ENCODE assay signal across 23 mouse cellular contexts in the genomic region with DNA sequence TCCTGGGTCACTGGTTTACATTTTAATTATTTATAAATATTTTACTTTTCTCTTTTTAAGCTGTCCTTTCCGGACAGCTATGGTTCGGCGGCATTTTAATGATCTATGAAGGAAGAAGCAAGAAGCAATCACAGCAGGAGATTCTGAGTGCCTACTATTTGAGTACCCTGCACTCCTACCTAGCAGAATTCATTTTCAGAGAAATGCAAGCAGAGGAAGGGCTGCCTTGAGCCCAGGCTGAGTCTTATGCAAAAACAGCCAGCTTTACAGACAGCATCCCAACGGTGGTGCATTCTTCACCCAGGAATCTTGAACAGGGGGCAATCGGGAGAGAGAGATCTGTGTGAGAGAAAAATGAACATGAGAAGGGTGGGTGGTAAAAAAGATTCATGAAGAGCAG.
"Had no signal": no experiment of that assay in that cellular context is flagged by ENCODE, and none has a peak within 500 bp of the region (broad histone marks: within the 10 kb centered on the region; RNA-seq: fewer than 3 reads in every experiment).

No protein-coding gene starts in this region.

- H3K9ac ChIP-seq: limb, embryonic 12.5 days; limb, embryonic 15.5 days; liver, embryonic 14.5 days; liver, postnatal 0 days; lung, embryonic 15.5 days; neural tube, embryonic 12.5 days; neural tube, embryonic 15.5 days had no signal

- ATAC-seq: intestine, embryonic 16.5 days; liver, postnatal 0 days had no signal

- DNase-seq: kidney, adult 18-20 months; kidney, adult 9 months; kidney, postnatal 14 days; kidney, postnatal 4 days; left cerebral cortex, postnatal 4 days; liver, postnatal 0 days; lung, postnatal 10 days; lung, postnatal 36 days; right cerebral cortex, adult 18-20 months; right cerebral cortex, postnatal 14 days; right cerebral cortex, postnatal 4 days; thymus, adult 2 months; thymus, postnatal 14 days; thymus, postnatal 4 days had no signal

- H3K27me3 ChIP-seq: limb, embryonic 12.5 days; limb, embryonic 15.5 days; lung, embryonic 15.5 days; neural tube, embryonic 12.5 days; neural tube, embryonic 15.5 days had no signal

- H3K4me3 ChIP-seq: limb, embryonic 12.5 days; limb, embryonic 15.5 days; lung, embryonic 15.5 days; neural tube, embryonic 12.5 days; neural tube, embryonic 15.5 days had no signal

- H3K9me3 ChIP-seq: limb, embryonic 12.5 days; limb, embryonic 15.5 days; lung, embryonic 15.5 days; neural tube, embryonic 12.5 days; neural tube, embryonic 15.5 days had no signal

- H3K27ac ChIP-seq: limb, embryonic 12.5 days; limb, embryonic 15.5 days; liver, embryonic 14.5 days; lung, embryonic 15.5 days; neural tube, embryonic 12.5 days; neural tube, embryonic 15.5 days; stomach, postnatal 0 days had no signal

- H3K4me2 ChIP-seq: limb, embryonic 12.5 days; limb, embryonic 15.5 days; liver, embryonic 11.5 days; lung, embryonic 15.5 days; neural tube, embryonic 12.5 days; neural tube, embryonic 15.5 days had no signal

- H3K36me3 ChIP-seq: limb, embryonic 12.5 days; limb, embryonic 15.5 days; lung, embryonic 15.5 days; neural tube, embryonic 12.5 days; neural tube, embryonic 15.5 days had no signal
